Mouse (Mus musculus): Measurements from ENCODE around the gene Mrps6. TPM values are rescaled to one million over a fixed set of nuclear protein-coding genes. Genes with fewer than 3 reads are reported as not detected.

Gene Mrps6
- total and polyA plus RNA-seq, 3 experiments: 40.8 to 71.0 TPM; not detected in 1

- DNase-seq (ENCODE audit: low read depth, low spot score): no peak
- H3K79me2 ChIP-seq (ENCODE audit: control insufficient read depth, insufficient read depth, low read length, poor library complexity): no peaks in the 10 kb centered on the region
- no peak overlapping the region for H3K27ac ChIP-seq (ENCODE audit: control insufficient read depth, low read depth, low read length)
- no peaks in the 10 kb centered on the region for H3K9me3 ChIP-seq (replicated peaks; ENCODE audit: insufficient read depth, low read length)
- H3K9ac ChIP-seq (ENCODE audit: control insufficient read depth, low read depth, low read length, poor library complexity, severe bottlenecking): no peak overlapping the region
- no peak for TF ChIP-seq CTCF (IDR thresholded peaks at IDR 0.05 in 2 of 3, conservative IDR thresholded peaks at IDR 0.05 in 1 of 3; ENCODE audit: control insufficient read depth in 1 of 3, insufficient read depth in 1 of 3, low read depth in 2 of 3, low read length in 3 of 3, poor library complexity in 1 of 3, severe bottlenecking in 1 of 3)
- H3K27me3 ChIP-seq (ENCODE audit: control insufficient read depth in 1 of 2, insufficient read depth in 2 of 2, low read length in 2 of 2): peaks cover 5 to 10% of the 10 kb centered on the region in 2 experiments
- H3K4me3 ChIP-seq (ENCODE audit: control insufficient read depth in 1 of 2, insufficient read depth in 1 of 2, low read depth in 2 of 2, low read length in 2 of 2): no peak overlapping the region
- no peaks in the 10 kb centered on the region for H3K4me1 ChIP-seq (ENCODE audit: control insufficient read depth in 1 of 2, insufficient read depth in 2 of 2, low read length in 2 of 2)
- H3K36me3 ChIP-seq (ENCODE audit: control insufficient read depth in 1 of 2, insufficient read depth in 2 of 2, low read length in 2 of 2): no peaks in the 10 kb centered on the region
Measured at GRCm38 (mm10) chr16:92147631-92148366, 89.7 kb downstream of the Mrps6 start.

- Histone ChIP-seq H3K27ac (ENCODE audit: control insufficient read depth, low read depth, low read length) (no peak overlapping the region), H3K27me3 (ENCODE audit: control insufficient read depth in 1 of 2, insufficient read depth in 2 of 2, low read length in 2 of 2) (peaks cover 9 to 10% of the 10 kb centered on the region in 2 experiments), H3K79me2 (ENCODE audit: control insufficient read depth, insufficient read depth, low read length, poor library complexity) (no peaks in the 10 kb centered on the region), H3K9ac (ENCODE audit: control insufficient read depth, low read depth, low read length, poor library complexity, severe bottlenecking) (no peak overlapping the region), H3K4me3 (ENCODE audit: control insufficient read depth in 1 of 2, insufficient read depth in 1 of 2, low read depth in 2 of 2, low read length in 2 of 2) (no peak overlapping the region), H3K9me3 (replicated peaks; ENCODE audit: insufficient read depth, low read length) (no peaks in the 10 kb centered on the region), H3K36me3 (ENCODE audit: control insufficient read depth in 1 of 2, insufficient read depth in 2 of 2, low read length in 2 of 2) (no peaks in the 10 kb centered on the region), H3K4me1 (ENCODE audit: control insufficient read depth in 1 of 2, insufficient read depth in 2 of 2, low read length in 2 of 2) (no peaks in the 10 kb centered on the region)
- no peak for DNase-seq (ENCODE audit: low read depth, low spot score)
- TF ChIP-seq TBP (IDR thresholded peaks at IDR 0.05; ENCODE audit: low read depth, low read length) (no peak), POLR2AphosphoS2 (IDR thresholded peaks at IDR 0.05; ENCODE audit: low read length) (no peak), RCOR1 (IDR thresholded peaks at IDR 0.05; ENCODE audit: low read depth, low read length) (no peak), TCF12 (IDR thresholded peaks at IDR 0.05; ENCODE audit: low read depth, low read length) (no peak), POLR2AphosphoS5 (IDR thresholded peaks at IDR 0.05; ENCODE audit: borderline replicate concordance, low read depth, low read length) (no peak), TAL1 (IDR thresholded peaks at IDR 0.05; ENCODE audit: low read length) (no peak), MAFK (IDR thresholded peaks at IDR 0.05; ENCODE audit: borderline replicate concordance, low read depth, low read length) (no peak), GABPA (IDR thresholded peaks at IDR 0.05; ENCODE audit: low read depth, low read length) (no peak), CTCF (IDR thresholded peaks at IDR 0.05 in 2 of 3, conservative IDR thresholded peaks at IDR 0.05 in 1 of 3; ENCODE audit: control insufficient read depth in 1 of 3, insufficient read depth in 1 of 3, low read depth in 2 of 3, low read length in 3 of 3, poor library complexity in 1 of 3, severe bottlenecking in 1 of 3) (no peak), GATA1 (IDR thresholded peaks at IDR 0.05; ENCODE audit: low read depth, low read length) (no peak), MAZ (IDR thresholded peaks at IDR 0.05; ENCODE audit: low read depth, low read length) (no peak), ELF1 (IDR thresholded peaks at IDR 0.05; ENCODE audit: low read depth, low read length) (no peak)
Measured at GRCm38 (mm10) chr16:92148367-92148728, 90.3 kb downstream of the Mrps6 start.

- Histone ChIP-seq H3K36me3 (ENCODE audit: control insufficient read depth in 1 of 2, insufficient read depth in 2 of 2, low read length in 2 of 2) (no peaks in the 10 kb centered on the region), H3K4me3 (ENCODE audit: control insufficient read depth in 1 of 2, insufficient read depth in 1 of 2, low read depth in 2 of 2, low read length in 2 of 2) (no peak overlapping the region), H3K9me3 (replicated peaks; ENCODE audit: insufficient read depth, low read length) (no peaks in the 10 kb centered on the region), H3K79me2 (ENCODE audit: control insufficient read depth, insufficient read depth, low read length, poor library complexity) (no peaks in the 10 kb centered on the region), H3K27ac (ENCODE audit: control insufficient read depth, low read depth, low read length) (no peak overlapping the region), H3K4me1 (ENCODE audit: control insufficient read depth in 1 of 2, insufficient read depth in 2 of 2, low read length in 2 of 2) (no peaks in the 10 kb centered on the region), H3K27me3 (ENCODE audit: control insufficient read depth in 1 of 2, insufficient read depth in 2 of 2, low read length in 2 of 2) (peaks cover 10% of the 10 kb centered on the region in 2 experiments; a peak in 3 of 4 replicates), H3K9ac (ENCODE audit: control insufficient read depth, low read depth, low read length, poor library complexity, severe bottlenecking) (no peak overlapping the region)
- DNase-seq (ENCODE audit: low read depth, low spot score): no peak
- TF ChIP-seq NRF1 (IDR thresholded peaks at IDR 0.05; ENCODE audit: insufficient read depth, low read depth, low read length, poor library complexity, severe bottlenecking) (no peak), EP300 (IDR thresholded peaks at IDR 0.05; ENCODE audit: low read depth in 1 of 2, low read length in 2 of 2) (no peak), USF2 (IDR thresholded peaks at IDR 0.05; ENCODE audit: borderline replicate concordance in 1 of 2, insufficient read depth in 1 of 2, low read depth in 1 of 2, low read length in 2 of 2) (no peak), MAX (IDR thresholded peaks at IDR 0.05; ENCODE audit: low read length) (no peak), TBP (IDR thresholded peaks at IDR 0.05; ENCODE audit: low read depth, low read length) (no peak), SMC3 (IDR thresholded peaks at IDR 0.05; ENCODE audit: low read depth, low read length) (no peak), MAFK (IDR thresholded peaks at IDR 0.05; ENCODE audit: borderline replicate concordance, low read depth, low read length) (no peak), BHLHE40 (IDR thresholded peaks at IDR 0.05; ENCODE audit: borderline replicate concordance, low read depth, low read length) (no peak), UBTF (IDR thresholded peaks at IDR 0.05; ENCODE audit: borderline replicate concordance, insufficient read depth, low read depth, low read length) (no peak), E2F4 (IDR thresholded peaks at IDR 0.05; ENCODE audit: borderline replicate concordance, low read depth, low read length) (no peak), TAL1 (IDR thresholded peaks at IDR 0.05; ENCODE audit: low read length) (no peak), GATA1 (IDR thresholded peaks at IDR 0.05; ENCODE audit: low read depth, low read length) (no peak), ELF1 (IDR thresholded peaks at IDR 0.05; ENCODE audit: low read depth, low read length) (no peak), KAT2A (conservative IDR thresholded peaks at IDR 0.05; ENCODE audit: low read depth, low read length) (no peak), CHD2 (IDR thresholded peaks at IDR 0.05; ENCODE audit: low read length) (no peak), POLR2AphosphoS2 (IDR thresholded peaks at IDR 0.05; ENCODE audit: low read length) (no peak), ZC3H11A (IDR thresholded peaks at IDR 0.05; ENCODE audit: low read depth, low read length) (no peak), TCF12 (IDR thresholded peaks at IDR 0.05; ENCODE audit: low read depth, low read length) (no peak)
Measured at GRCm38 (mm10) chr16:92150975-92151374, 92.9 kb downstream of the Mrps6 start.

Measured in MEL (cell line).